Mouse (Mus musculus) megakaryocyte, embryonic 14.5 days (primary cell): ENCODE results near the gene Atp8b5.

ENCODE experiments used
- FLI1 ChIP-seq: IDR thresholded peaks from 2 replicates; pipeline ENCODE4 v1.6.1; 2012; ENCODE audit warnings: low read length, inconsistent platforms, mixed read lengths
- GATA1 ChIP-seq: IDR thresholded peaks from 3 replicates; pipeline ENCODE4 v1.6.1; 2012; ENCODE audit warnings: mixed read lengths, low read length, inconsistent platforms, borderline replicate concordance

GRCm38 (mm10) chr4:43402212-43402611 is 135.3 kb downstream of the Atp8b5 start:
- TF ChIP-seq GATA1 (no peak), FLI1 (no peak)
